21 mouse cellular contexts compared by ENCODE assay signal in the genomic region with DNA sequence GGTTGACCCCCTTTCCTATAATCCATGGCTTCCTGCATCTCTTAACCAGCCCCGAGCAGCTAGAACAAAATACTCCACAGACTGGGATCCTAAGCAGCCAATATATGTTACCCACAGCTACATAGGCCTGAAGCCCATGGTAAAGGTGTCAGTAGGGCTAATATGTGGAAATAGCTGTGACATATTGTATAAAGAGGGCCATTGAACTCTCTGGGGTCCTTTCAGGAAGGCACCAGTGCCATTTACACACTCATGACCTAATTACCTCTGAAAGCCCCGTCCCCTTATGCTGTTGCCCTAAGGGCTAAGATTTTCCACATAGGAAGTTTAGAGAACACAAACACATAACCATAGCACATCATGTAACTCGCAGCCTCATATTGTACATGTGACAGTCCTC. TPM values are rescaled to one million over a fixed set of nuclear protein-coding genes. Genes with fewer than 3 reads are reported as not detected.
"Had no signal": no experiment of that assay in that cellular context is flagged by ENCODE, and none has a peak within 500 bp of the region (broad histone marks: within the 10 kb centered on the region; RNA-seq: fewer than 3 reads in every experiment).

No protein-coding gene starts in this region.

- H3K4me3 ChIP-seq: layer of hippocampus, adult 2 months; limb, embryonic 10.5 days; limb, embryonic 13.5 days; liver, embryonic 12.5 days; liver, embryonic 15.5 days; lung, embryonic 15.5 days; megakaryocyte, embryonic 14.5 days; midbrain, embryonic 10.5 days; neural tube, embryonic 12.5 days; neural tube, embryonic 15.5 days; stomach, embryonic 15.5 days had no signal

- H3K9me3 ChIP-seq: limb, embryonic 10.5 days; limb, embryonic 13.5 days; liver, embryonic 12.5 days; liver, embryonic 15.5 days; lung, embryonic 15.5 days; megakaryocyte, embryonic 14.5 days; midbrain, embryonic 10.5 days; neural tube, embryonic 12.5 days; neural tube, embryonic 15.5 days; stomach, embryonic 15.5 days had no signal

- H3K27me3 ChIP-seq: liver, embryonic 15.5 days; lung, embryonic 15.5 days; neural tube, embryonic 12.5 days; neural tube, embryonic 15.5 days; stomach, embryonic 15.5 days had no signal

- DNase-seq: kidney, adult 2 months; kidney, postnatal 25 days; layer of hippocampus, adult 9-11 months; liver; lung, adult 18-20 months; lung, postnatal 10 days; lung, postnatal 36 days; midbrain, embryonic 14.5 days; thymus, postnatal 25 days had no signal

- H3K36me3 ChIP-seq: limb, embryonic 10.5 days; limb, embryonic 13.5 days; liver, embryonic 12.5 days; liver, embryonic 15.5 days; lung, embryonic 15.5 days; neural tube, embryonic 12.5 days; neural tube, embryonic 15.5 days; stomach, embryonic 15.5 days had no signal

- H3K27ac ChIP-seq: kidney, postnatal 0 days; layer of hippocampus, adult 2 months; limb, embryonic 10.5 days; limb, embryonic 13.5 days; liver, embryonic 12.5 days; liver, embryonic 15.5 days; lung, embryonic 15.5 days; midbrain, embryonic 10.5 days; neural tube, embryonic 12.5 days; neural tube, embryonic 15.5 days; stomach, embryonic 15.5 days had no signal

- H3K4me2 ChIP-seq: limb, embryonic 13.5 days; liver, embryonic 12.5 days; liver, embryonic 15.5 days; lung, embryonic 15.5 days; neural tube, embryonic 12.5 days; neural tube, embryonic 15.5 days; stomach, embryonic 15.5 days had no signal

- ATAC-seq: liver, embryonic 12.5 days had no signal

- H3K4me1 ChIP-seq: limb, embryonic 10.5 days; limb, embryonic 13.5 days; liver, embryonic 12.5 days; liver, embryonic 15.5 days; lung, embryonic 15.5 days; megakaryocyte, embryonic 14.5 days; midbrain, embryonic 10.5 days; neural tube, embryonic 12.5 days; neural tube, embryonic 15.5 days; stomach, embryonic 15.5 days had no signal

- H3K9ac ChIP-seq: limb, embryonic 13.5 days; liver, embryonic 12.5 days; liver, embryonic 15.5 days; lung, embryonic 15.5 days; neural tube, embryonic 12.5 days; neural tube, embryonic 15.5 days; stomach, embryonic 15.5 days had no signal

RNA-seq across cellular contexts. Expression of gene Shc3, which starts 17.4 kb away (rescaled TPM):
- polyA plus RNA-seq: liver, embryonic 12.5 days; liver, embryonic 15.5 days had no signal
